Mouse (Mus musculus): ENCODE data around the gene Ccdc103.

Ccdc103 gene

GRCm38 (mm10) chr11:102880585-102881313 lies at the start of gene Ccdc103, which contains the start of gene Eftud2:
Gene Ccdc103, plus strand, starts transcription at chr11:102881204.
Gene Eftud2, minus strand, starts transcription at chr11:102880985.
- peak; percentile 94 to 96 for DNase-seq

- DNase-seq = no peak
Measured at GRCm38 (mm10) chr11:102832700-102833297, 48.2 kb upstream of the Ccdc103 start.

GRCm38 (mm10) chr11:102834219-102834618 lies 46.8 kb upstream of the Ccdc103 start:
- DNase-seq = no peak

- no peak for DNase-seq
Measured at GRCm38 (mm10) chr11:102835549-102835948, 45.5 kb upstream of the Ccdc103 start, which contains the start of gene Higd1b. Gene Higd1b, plus strand, starts transcription at chr11:102835849.

GRCm38 (mm10) chr11:102836146-102836545 lies 44.9 kb upstream of the Ccdc103 start:
- DNase-seq = no peak

GRCm38 (mm10) chr11:102837385-102837784 lies 43.6 kb upstream of the Ccdc103 start:
- DNase-seq = no peak

GRCm38 (mm10) chr11:102838126-102838525 lies 42.9 kb upstream of the Ccdc103 start:
- DNase-seq = peak; percentile 11 to 52

GRCm38 (mm10) chr11:102838616-102839150 lies 42.3 kb upstream of the Ccdc103 start:
- DNase-seq = no peak

GRCm38 (mm10) chr11:102845926-102846325 lies 35.1 kb upstream of the Ccdc103 start:
- DNase-seq = no peak

- DNase-seq = peak; percentile 79 to 89
Measured at GRCm38 (mm10) chr11:102851883-102852282, 29.1 kb upstream of the Ccdc103 start.

- DNase-seq = no peak
Measured at GRCm38 (mm10) chr11:102853760-102854159, 27.2 kb upstream of the Ccdc103 start.

GRCm38 (mm10) chr11:102855941-102856340 lies 25.1 kb upstream of the Ccdc103 start:
- DNase-seq = no peak

- no peak for DNase-seq
Measured at GRCm38 (mm10) chr11:102858951-102859350, 22.1 kb upstream of the Ccdc103 start.

GRCm38 (mm10) chr11:102859933-102860332 lies 21.1 kb upstream of the Ccdc103 start:
- DNase-seq = no peak

GRCm38 (mm10) chr11:102864272-102864671 lies 16.7 kb upstream of the Ccdc103 start:
- peak; percentile 71 to 92 for DNase-seq

GRCm38 (mm10) chr11:102874801-102875334 lies 6.1 kb upstream of the Ccdc103 start:
- no peak for DNase-seq

GRCm38 (mm10) chr11:102879558-102879957 lies 1.4 kb upstream of the Ccdc103 start:
- no peak for DNase-seq

- no peak for DNase-seq
Measured at GRCm38 (mm10) chr11:102881314-102882198, 552 bp downstream of the Ccdc103 start.

- DNase-seq = no peak
Measured at GRCm38 (mm10) chr11:102884616-102885219, 3.7 kb downstream of the Ccdc103 start, which contains the start of gene Fam187a. Gene Fam187a, plus strand, starts transcription at chr11:102885169.

GRCm38 (mm10) chr11:102887433-102887832 lies 6.4 kb downstream of the Ccdc103 start:
- DNase-seq = no peak

GRCm38 (mm10) chr11:102888135-102888534 lies 7.1 kb downstream of the Ccdc103 start:
- no peak for DNase-seq

- DNase-seq = no peak
Measured at GRCm38 (mm10) chr11:102890096-102890495, 9.1 kb downstream of the Ccdc103 start.
